Mouse (Mus musculus) spleen, adult 2 months (tissue): ENCODE measurements around the gene Igfbp2. TPM values are rescaled to one million over a fixed set of nuclear protein-coding genes. Genes with fewer than 3 reads are reported as not detected.

ENCODE experiments used
- DNase-seq, 2 experiments: peaks; one replicate each; pipeline versions ENCODE4 v3.0.0 to v3.0.0-alpha.2; 2012 to 2021; ENCODE audit warnings: low spot score in 2 of 2, low read depth in 1 of 2
- H3K27ac ChIP-seq: fragments of 200-500 bp; 2 replicates; pipeline ENCODE4 v1.5.1; 2012; ENCODE audit warnings: low read length, inconsistent platforms; ENCODE audit not compliant: insufficient read depth
- H3K27me3 ChIP-seq: fragments of 200-500 bp; 2 replicates; pipeline ENCODE4 v1.6.1; 2012; ENCODE audit warnings: mild to moderate bottlenecking, moderate library complexity, low read length, inconsistent platforms; ENCODE audit not compliant: control insufficient read depth, insufficient read depth
- H3K36me3 ChIP-seq: fragments of 200-500 bp; 2 replicates; pipeline ENCODE4 v1.6.1; 2012; ENCODE audit warnings: mild to moderate bottlenecking, low read length, inconsistent platforms; ENCODE audit not compliant: control insufficient read depth, insufficient read depth
- H3K4me1 ChIP-seq: fragments of 200-500 bp; 2 replicates; pipeline ENCODE4 v1.6.1; 2011; ENCODE audit warnings: inconsistent platforms; ENCODE audit not compliant: control insufficient read depth, insufficient read depth, insufficient read length
- H3K4me3 ChIP-seq: fragments of 200-500 bp; 2 replicates; pipeline ENCODE4 v1.5.1; 2011; ENCODE audit warnings: mild to moderate bottlenecking, inconsistent platforms; ENCODE audit not compliant: insufficient read depth, insufficient read length; ENCODE audit errors: extremely low read depth
- CTCF ChIP-seq: fragments of 200-500 bp; IDR thresholded peaks from 2 replicates; pipeline ENCODE4 v1.5.1; 2011; ENCODE audit warnings: mild to moderate bottlenecking, inconsistent platforms; ENCODE audit not compliant: insufficient read depth, insufficient read length, insufficient replicate concordance; ENCODE audit errors: extremely low read depth
- POLR2A ChIP-seq: fragments of 200-500 bp; IDR thresholded peaks from 2 replicates; pipeline ENCODE4 v1.6.1; 2011; ENCODE audit warnings: low read depth, low read length, inconsistent platforms
- WGBS: fragments of 180-500 bp; shearing (Covaris S2); methylation state at CpG from one replicate; pipeline ENCODE4 v1.1.7; 2018; 5-methylcytosine and 5-hydroxymethylcytosine counted together
- polyA plus RNA-seq: library from polyadenylated mRNA; depleted of rRNA; stranded (reverse); fragments of >200 nt; gene quantifications from 2 replicates; pipeline ENCODE4 v1.2.3, GENCODE M21; 2012

Gene Igfbp2
- polyA plus RNA-seq, 1 experiment = 7.5 TPM

GRCm38 (mm10) chr1:72874287-72875211 lies 50.2 kb downstream of the Igfbp2 start, which contains the start of gene Igfbp5:
TSS of gene Igfbp5 (minus strand) at chr1:72874884.
- Histone ChIP-seq H3K27ac (no peak within 1 kb of the TSS), H3K4me3 (no peak within 1 kb of the TSS), H3K27me3 (peaks cover 23% of the 10 kb centered on the region), H3K36me3 (no peaks in the 10 kb centered on the region), H3K4me1 (no peaks in the 10 kb centered on the region)
- no peak for TF ChIP-seq POLR2A
- no peak for TF ChIP-seq CTCF
- WGBS = 5% methylated on average over 38 of the region's 38 CpGs
- DNase-seq = no peak

DNA sequence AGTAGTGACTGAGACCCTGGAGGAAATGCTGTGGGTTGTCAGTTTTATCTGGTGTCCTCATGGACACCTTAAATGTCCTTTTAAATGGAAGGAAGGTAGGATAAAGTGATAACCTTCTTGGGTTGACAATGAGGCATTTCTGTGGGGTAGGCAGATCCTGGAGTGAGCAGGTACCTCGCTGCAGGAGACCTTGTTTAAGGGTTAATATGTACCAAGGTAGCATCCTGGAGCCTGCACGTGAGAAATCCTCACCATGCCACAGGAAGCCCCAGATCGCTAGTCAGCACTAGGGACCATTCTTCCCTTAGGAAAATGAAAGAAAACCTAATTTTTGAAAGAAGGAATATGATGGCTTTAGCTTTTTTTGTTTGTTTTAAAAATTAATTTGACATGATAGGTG lies 51.4 kb downstream of the Igfbp2 start:
- Histone ChIP-seq H3K4me3 (no peak overlapping the region), H3K27me3 (peaks cover 20% of the 10 kb centered on the region), H3K4me1 (no peaks in the 10 kb centered on the region), H3K36me3 (no peaks in the 10 kb centered on the region), H3K27ac (no peak overlapping the region)
- TF ChIP-seq CTCF (no peak), POLR2A (no peak)
- WGBS = 10% methylated on average over 3 of the region's 3 CpGs
- no peak for DNase-seq

DNA sequence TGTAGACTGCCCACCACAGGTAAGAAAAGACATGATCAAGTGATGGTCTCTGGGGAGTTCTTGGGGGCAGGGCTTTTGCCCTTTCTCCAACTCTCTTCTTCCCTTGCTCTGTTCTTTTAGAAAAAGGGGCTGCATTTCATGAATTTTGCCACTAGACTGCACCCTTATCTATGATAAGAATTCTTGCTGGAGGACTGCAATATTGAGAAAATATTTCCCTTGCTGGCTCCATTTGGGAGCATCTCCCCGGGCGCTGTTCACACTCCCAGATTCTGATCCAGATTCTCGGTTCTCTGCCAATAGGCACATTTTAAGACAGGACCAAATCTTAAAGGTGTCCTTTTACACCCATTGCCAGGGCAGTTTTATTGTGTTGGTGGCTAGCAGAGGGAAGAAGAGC lies 51.8 kb downstream of the Igfbp2 start:
- 47% methylated on average over 3 of the region's 3 CpGs for WGBS
- TF ChIP-seq CTCF (no peak), POLR2A (no peak)
- Histone ChIP-seq H3K4me3 (no peak overlapping the region), H3K27me3 (peaks cover 20% of the 10 kb centered on the region), H3K4me1 (no peaks in the 10 kb centered on the region), H3K36me3 (no peaks in the 10 kb centered on the region), H3K27ac (no peak overlapping the region)
- DNase-seq = no peak

GRCm38 (mm10) chr1:72877892-72878291 lies 53.6 kb downstream of the Igfbp2 start:
- no peak for DNase-seq
- Histone ChIP-seq H3K27ac (no peak overlapping the region), H3K4me3 (no peak overlapping the region), H3K27me3 (peaks cover 10% of the 10 kb centered on the region; the same call in 1 of the 2 replicates), H3K36me3 (no peaks in the 10 kb centered on the region), H3K4me1 (no peaks in the 10 kb centered on the region)
- 4% methylated on average over 3 of the region's 3 CpGs for WGBS
- no peak for TF ChIP-seq POLR2A
- TF ChIP-seq CTCF = no peak

DNA sequence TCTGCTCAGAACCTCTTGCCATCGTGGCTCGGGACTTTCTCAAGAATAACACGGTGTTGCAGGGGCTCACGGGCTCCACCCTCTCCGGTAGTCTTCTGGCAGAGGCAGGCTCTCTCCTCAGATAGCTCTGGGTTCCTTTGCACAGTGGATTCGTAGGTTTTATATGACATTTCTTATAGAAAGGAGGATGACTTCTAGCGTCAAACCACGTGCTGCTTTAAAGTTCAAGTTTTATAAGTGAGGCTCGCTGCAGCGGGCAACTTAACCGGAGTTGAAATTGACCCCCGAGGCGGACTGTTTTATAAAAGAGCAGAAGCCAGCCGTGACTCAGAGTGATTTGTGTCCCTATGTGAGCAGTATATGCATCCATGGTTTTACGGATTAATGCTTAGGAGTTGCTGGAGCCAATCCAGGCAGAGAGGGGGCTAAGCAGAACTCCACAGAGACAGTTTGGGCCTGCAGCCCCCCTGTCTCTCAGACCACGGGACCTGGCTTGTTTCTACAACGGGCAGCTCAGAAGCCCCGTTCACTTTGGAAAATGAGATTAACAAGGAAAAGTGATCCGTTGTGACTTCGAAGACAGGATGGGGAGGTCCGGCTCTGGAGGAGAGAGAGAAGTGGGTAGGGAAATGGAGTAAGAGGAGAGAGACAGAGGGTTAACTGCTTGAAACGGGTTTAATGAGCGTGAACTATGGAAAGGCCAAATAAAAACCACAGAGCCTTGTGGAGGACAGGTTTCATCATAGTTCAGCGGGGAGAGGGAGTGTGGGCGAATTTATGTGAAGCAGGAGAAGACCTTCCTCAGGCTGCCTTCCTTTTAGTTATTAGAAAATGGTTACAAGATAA lies 54.4 kb downstream of the Igfbp2 start:
- no peak overlapping the region for H3K4me3 ChIP-seq
- WGBS = 70% methylated on average over 25 of the region's 25 CpGs
- H3K27me3 ChIP-seq = peaks cover 10% of the 10 kb centered on the region; the same call in 1 of the 2 replicates
- H3K27ac ChIP-seq = no peak overlapping the region
- no peak for DNase-seq
- TF ChIP-seq POLR2A = no peak
- no peak for TF ChIP-seq CTCF
- H3K4me1 ChIP-seq = no peaks in the 10 kb centered on the region
- H3K36me3 ChIP-seq = no peaks in the 10 kb centered on the region

GRCm38 (mm10) chr1:72879319-72879634 lies 55.0 kb downstream of the Igfbp2 start:
- Histone ChIP-seq H3K4me3 (no peak overlapping the region), H3K27ac (no peak overlapping the region), H3K36me3 (no peaks in the 10 kb centered on the region), H3K4me1 (no peaks in the 10 kb centered on the region), H3K27me3 (peaks cover 5% of the 10 kb centered on the region; the same call in 1 of the 2 replicates)
- 59% methylated on average over 4 of the region's 4 CpGs for WGBS
- TF ChIP-seq POLR2A (no peak), CTCF (no peak)
- no peak for DNase-seq
